Mouse (Mus musculus): Measurements from ENCODE around the gene Smyd3. TPM values are rescaled to one million over a fixed set of nuclear protein-coding genes. Genes with fewer than 3 reads are reported as not detected.

The Smyd3 gene
- polyA plus RNA-seq, 1 experiment from 2014 or later = 18.3 TPM

- H3K36me3 ChIP-seq (ENCODE audit: insufficient read depth, low read length) = no peaks in the 10 kb centered on the region
- no peak overlapping the region for H3K4me2 ChIP-seq (ENCODE audit: low read length)
- H3K27ac ChIP-seq = no peak overlapping the region
- no peak overlapping the region for H3K9ac ChIP-seq (ENCODE audit: low read depth, low read length)
- DNase-seq (ENCODE audit: low spot score) (no peak), ATAC-seq (replicated peaks; ENCODE audit: low FRiP score, low read depth) (no peak)
- no peaks in the 10 kb centered on the region for H3K27me3 ChIP-seq (ENCODE audit: insufficient read depth, low read length)
- H3K4me3 ChIP-seq (replicated peaks; ENCODE audit: low read depth, low read length) = no peak overlapping the region
- TF ChIP-seq CTCF (IDR thresholded peaks at IDR 0.05; ENCODE audit: low read depth) = no peak
- no peaks in the 10 kb centered on the region for H3K9me3 ChIP-seq (replicated peaks; ENCODE audit: low read length)
- H3K4me1 ChIP-seq (replicated peaks; ENCODE audit: insufficient read depth, low read length) = no peaks in the 10 kb centered on the region
- 73% methylated on average over 3 of the region's 3 CpGs for WGBS
Observed at GRCm38 (mm10) chr1:179229515-179229914, 288.3 kb downstream of the Smyd3 start.

GRCm38 (mm10) chr1:179220290-179220689, 297.6 kb downstream of the Smyd3 start:
- H3K27me3 ChIP-seq (ENCODE audit: insufficient read depth, low read length) = no peaks in the 10 kb centered on the region
- WGBS = 42% methylated on average over 1 of the region's 1 CpGs
- no peak overlapping the region for H3K9ac ChIP-seq (ENCODE audit: low read depth, low read length)
- H3K4me2 ChIP-seq (ENCODE audit: low read length) = no peak overlapping the region
- no peak overlapping the region for H3K4me3 ChIP-seq (replicated peaks; ENCODE audit: low read depth, low read length)
- no peaks in the 10 kb centered on the region for H3K9me3 ChIP-seq (replicated peaks; ENCODE audit: low read length)
- TF ChIP-seq CTCF (IDR thresholded peaks at IDR 0.05; ENCODE audit: low read depth) = peak; percentile 47; the same call in 1 of the 2 replicates
- H3K36me3 ChIP-seq (ENCODE audit: insufficient read depth, low read length) = no peaks in the 10 kb centered on the region
- no peak overlapping the region for H3K27ac ChIP-seq
- ATAC-seq (replicated peaks; ENCODE audit: low FRiP score, low read depth) = no peak; the same call in 1 of the 2 replicates
- no peaks in the 10 kb centered on the region for H3K4me1 ChIP-seq (replicated peaks; ENCODE audit: insufficient read depth, low read length)
- DNase-seq (ENCODE audit: low spot score) = peak; percentile 57

DNA sequence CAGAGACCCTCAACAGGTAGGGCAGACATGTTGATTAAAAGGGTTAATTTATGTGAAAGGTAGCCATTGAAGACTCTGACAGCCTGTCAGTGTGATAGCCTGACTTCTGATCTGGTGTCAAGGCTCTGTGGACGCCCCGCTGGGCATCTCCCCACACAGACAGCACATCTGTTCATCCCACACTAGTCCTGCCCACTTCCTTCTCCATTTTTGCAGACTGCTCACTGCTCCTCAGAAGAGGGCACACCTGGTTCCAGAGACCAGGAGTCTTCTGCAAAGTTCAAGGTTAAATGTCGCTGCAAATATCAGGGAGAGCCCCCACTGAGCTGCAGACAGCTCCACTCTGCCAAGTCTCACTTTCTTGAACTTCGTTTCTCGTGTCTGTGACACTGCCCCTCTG, 299.8 kb downstream of the Smyd3 start:
- Histone ChIP-seq H3K9me3 (replicated peaks; ENCODE audit: low read length) (no peaks in the 10 kb centered on the region), H3K36me3 (ENCODE audit: insufficient read depth, low read length) (no peaks in the 10 kb centered on the region), H3K9ac (ENCODE audit: low read depth, low read length) (no peak overlapping the region), H3K4me3 (replicated peaks; ENCODE audit: low read depth, low read length) (no peak overlapping the region), H3K27ac (no peak overlapping the region), H3K4me1 (replicated peaks; ENCODE audit: insufficient read depth, low read length) (no peaks in the 10 kb centered on the region), H3K27me3 (ENCODE audit: insufficient read depth, low read length) (no peaks in the 10 kb centered on the region), H3K4me2 (ENCODE audit: low read length) (no peak overlapping the region)
- WGBS = 51% methylated on average over 5 of the region's 5 CpGs
- ATAC-seq (replicated peaks; ENCODE audit: low FRiP score, low read depth) (no peak), DNase-seq (ENCODE audit: low spot score) (no peak)
- TF ChIP-seq CTCF (IDR thresholded peaks at IDR 0.05; ENCODE audit: low read depth) = no peak

DNA sequence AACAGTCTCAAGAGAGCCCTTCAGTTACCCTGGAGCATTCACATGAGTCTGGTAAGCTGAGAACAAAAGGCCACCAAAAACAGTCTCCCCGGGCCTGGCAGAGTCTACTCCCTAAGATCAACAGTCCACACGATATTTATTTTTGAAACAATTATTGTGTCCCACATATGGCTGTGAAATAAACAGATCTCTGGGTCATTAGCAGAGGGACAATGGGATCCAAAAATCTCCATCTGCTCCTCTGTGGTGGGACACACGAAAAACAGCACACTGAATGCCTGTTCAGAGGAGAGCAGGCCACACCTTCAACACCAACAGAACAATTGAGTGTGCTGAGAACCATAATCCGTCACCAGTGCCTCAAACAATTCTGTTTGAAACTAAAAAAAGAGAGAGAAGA, 300.8 kb downstream of the Smyd3 start:
- no peak for ATAC-seq (replicated peaks; ENCODE audit: low FRiP score, low read depth)
- H3K27me3 ChIP-seq (ENCODE audit: insufficient read depth, low read length) = no peaks in the 10 kb centered on the region
- no peaks in the 10 kb centered on the region for H3K9me3 ChIP-seq (replicated peaks; ENCODE audit: low read length)
- no peak overlapping the region for H3K9ac ChIP-seq (ENCODE audit: low read depth, low read length)
- DNase-seq (ENCODE audit: low spot score) = no peak
- WGBS = 49% methylated on average over 4 of the region's 4 CpGs
- H3K36me3 ChIP-seq (ENCODE audit: insufficient read depth, low read length) = no peaks in the 10 kb centered on the region
- H3K4me1 ChIP-seq (replicated peaks; ENCODE audit: insufficient read depth, low read length) = 0 out of 2 replicates have a peak, but pooled peaks cover 6% of the 10 kb centered on the region
- no peak overlapping the region for H3K4me3 ChIP-seq (replicated peaks; ENCODE audit: low read depth, low read length)
- H3K4me2 ChIP-seq (ENCODE audit: low read length) = no peak overlapping the region
- TF ChIP-seq CTCF (IDR thresholded peaks at IDR 0.05; ENCODE audit: low read depth) = no peak
- H3K27ac ChIP-seq = no peak overlapping the region

DNA sequence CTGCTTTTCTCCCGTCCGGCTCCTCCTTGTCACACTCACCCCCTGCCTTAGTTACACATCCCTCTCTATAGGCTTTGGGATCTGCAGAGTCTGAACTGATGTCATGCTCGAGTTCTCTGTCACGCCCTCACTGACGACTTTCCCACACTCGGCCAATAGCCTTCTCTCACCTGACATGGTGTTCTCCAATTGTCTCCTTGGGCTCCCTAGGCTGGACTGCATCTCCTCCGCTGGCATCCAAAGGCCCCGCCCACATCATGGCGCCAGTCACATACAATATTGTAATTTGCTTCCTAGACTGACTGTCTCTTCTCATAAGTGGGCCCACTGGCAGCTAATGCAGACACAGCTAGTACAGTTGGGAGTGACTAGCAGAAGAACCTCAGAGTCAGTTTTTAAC, 304.5 kb downstream of the Smyd3 start:
- H3K27me3 ChIP-seq (ENCODE audit: insufficient read depth, low read length) = no peaks in the 10 kb centered on the region
- H3K9me3 ChIP-seq (replicated peaks; ENCODE audit: low read length) = no peaks in the 10 kb centered on the region
- H3K36me3 ChIP-seq (ENCODE audit: insufficient read depth, low read length) = no peaks in the 10 kb centered on the region
- H3K4me2 ChIP-seq (ENCODE audit: low read length) = no peak overlapping the region
- H3K9ac ChIP-seq (ENCODE audit: low read depth, low read length) = no peak overlapping the region
- no peak overlapping the region for H3K4me3 ChIP-seq (replicated peaks; ENCODE audit: low read depth, low read length)
- WGBS = 83% methylated on average over 9 of the region's 9 CpGs
- no peak overlapping the region for H3K27ac ChIP-seq
- 0 out of 2 replicates have a peak, but pooled peaks cover 6% of the 10 kb centered on the region for H3K4me1 ChIP-seq (replicated peaks; ENCODE audit: insufficient read depth, low read length)
- no peak for TF ChIP-seq CTCF (IDR thresholded peaks at IDR 0.05; ENCODE audit: low read depth)
- ATAC-seq (replicated peaks; ENCODE audit: low FRiP score, low read depth) = 0 out of 2 replicates have a peak, but pooled peaks have one; percentile 49
- no peak for DNase-seq (ENCODE audit: low spot score)

DNA sequence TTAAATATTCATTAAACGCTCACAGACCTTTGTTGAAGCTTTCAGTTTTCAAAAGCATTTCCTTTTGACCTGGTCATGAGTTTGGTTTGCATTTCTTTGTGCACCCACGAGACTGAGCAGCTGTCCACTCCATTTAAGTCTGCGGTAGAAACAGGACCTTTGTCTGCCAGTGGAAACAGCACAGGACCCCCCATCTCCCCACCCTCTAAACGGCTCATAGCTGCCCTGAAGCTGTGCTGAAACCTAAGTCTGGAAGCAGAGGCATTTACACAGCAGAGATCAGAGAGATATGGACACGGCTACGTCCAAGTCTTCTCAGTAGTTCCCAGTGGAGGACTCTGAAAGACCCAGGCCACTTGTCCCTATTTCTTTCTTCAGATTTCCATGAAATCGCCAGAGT, 305.5 kb downstream of the Smyd3 start:
- peak; percentile 38 for DNase-seq (ENCODE audit: low spot score)
- Histone ChIP-seq H3K9ac (ENCODE audit: low read depth, low read length) (no peak overlapping the region), H3K4me3 (replicated peaks; ENCODE audit: low read depth, low read length) (no peak overlapping the region), H3K9me3 (replicated peaks; ENCODE audit: low read length) (no peaks in the 10 kb centered on the region), H3K4me2 (ENCODE audit: low read length) (no peak overlapping the region), H3K4me1 (replicated peaks; ENCODE audit: insufficient read depth, low read length) (0 out of 2 replicates have a peak, but pooled peaks cover 6% of the 10 kb centered on the region), H3K27ac (no peak overlapping the region), H3K36me3 (ENCODE audit: insufficient read depth, low read length) (no peaks in the 10 kb centered on the region), H3K27me3 (ENCODE audit: insufficient read depth, low read length) (no peaks in the 10 kb centered on the region)
- WGBS = 33% methylated on average over 7 of the region's 7 CpGs
- no peak for ATAC-seq (replicated peaks; ENCODE audit: low FRiP score, low read depth)
- no peak for TF ChIP-seq CTCF (IDR thresholded peaks at IDR 0.05; ENCODE audit: low read depth)

- H3K9ac ChIP-seq (ENCODE audit: low read depth, low read length) = no peak overlapping the region
- no peak overlapping the region for H3K4me2 ChIP-seq (ENCODE audit: low read length)
- no peak for ATAC-seq (replicated peaks; ENCODE audit: low FRiP score, low read depth)
- no peak for TF ChIP-seq CTCF (IDR thresholded peaks at IDR 0.05; ENCODE audit: low read depth)
- H3K4me3 ChIP-seq (replicated peaks; ENCODE audit: low read depth, low read length) = no peak overlapping the region
- no peak overlapping the region for H3K27ac ChIP-seq
- H3K4me1 ChIP-seq (replicated peaks; ENCODE audit: insufficient read depth, low read length) = 0 out of 2 replicates have a peak, but pooled peaks cover 6% of the 10 kb centered on the region
- H3K9me3 ChIP-seq (replicated peaks; ENCODE audit: low read length) = no peaks in the 10 kb centered on the region
- H3K36me3 ChIP-seq (ENCODE audit: insufficient read depth, low read length) = no peaks in the 10 kb centered on the region
- H3K27me3 ChIP-seq (ENCODE audit: insufficient read depth, low read length) = no peaks in the 10 kb centered on the region
- 72% methylated on average over 4 of the region's 4 CpGs for WGBS
- no peak for DNase-seq (ENCODE audit: low spot score)
Observed at GRCm38 (mm10) chr1:179211313-179211712, 306.5 kb downstream of the Smyd3 start.
